Mouse (Mus musculus) CH12.LX (cell line): ENCODE results near the gene Slc39a1. TPM values are rescaled to one million over a fixed set of nuclear protein-coding genes. Genes with fewer than 3 reads are reported as not detected.

Experiments used
- DNase-seq: peaks from one replicate; pipeline ENCODE4 v3.0.0-alpha.2; 2013; ENCODE audit errors: extremely low read depth
- H3K27ac ChIP-seq: 2 replicates; pipeline ENCODE4 v1.5.1; 2012; ENCODE audit warnings: low read depth, mild to moderate bottlenecking, control low read depth, moderate library complexity; ENCODE audit not compliant: insufficient read depth
- H3K27me3 ChIP-seq: replicated peaks from 2 replicates; pipeline ENCODE3; 2012; ENCODE audit warnings: inconsistent platforms
- H3K36me3 ChIP-seq, 2 experiments: replicated peaks in 1 of 2; 2 replicates each; pipeline versions ENCODE3 to v1.6.1; 2012; ENCODE audit warnings: inconsistent platforms in 1 of 2, low read length in 1 of 2, mild to moderate bottlenecking in 1 of 2, mixed read lengths in 1 of 2, moderate library complexity in 1 of 2; ENCODE audit not compliant: control insufficient read depth in 1 of 2, insufficient read depth in 1 of 2
- H3K4me1 ChIP-seq, 2 experiments: 2 replicates each; pipeline ENCODE4 v1.6.1; 2012; ENCODE audit warnings: inconsistent platforms in 1 of 2, moderate library complexity in 1 of 2; ENCODE audit not compliant: insufficient read depth in 2 of 2, control insufficient read depth in 1 of 2
- H3K4me2 ChIP-seq: 2 replicates; pipeline ENCODE4 v1.6.1; 2012; ENCODE audit warnings: low read depth, mild to moderate bottlenecking, control low read depth; ENCODE audit not compliant: poor library complexity, insufficient read depth, severe bottlenecking
- H3K4me3 ChIP-seq, 3 experiments: fragments of 150-350 bp in 1 of 3; sonication (generic) in 1 of 3; replicated peaks in 1 of 3; 2 replicates each; pipeline versions ENCODE3 to v1.5.1; 2011 to 2012; ENCODE audit warnings: low read depth in 2 of 3, low read length in 2 of 3, mild to moderate bottlenecking in 2 of 3, moderate library complexity in 2 of 3, control low read depth in 1 of 3, improper control_type of control experiment in 1 of 3, inconsistent platforms in 1 of 3, mixed read lengths in 1 of 3; ENCODE audit not compliant: poor library complexity in 1 of 3
- H3K79me2 ChIP-seq: replicated peaks from 2 replicates; pipeline ENCODE4 v1.6.1; 2012; ENCODE audit warnings: mild to moderate bottlenecking, moderate library complexity; ENCODE audit not compliant: control insufficient read depth, poor library complexity, insufficient read depth, severe bottlenecking; ENCODE audit errors: extremely low read depth
- H3K9ac ChIP-seq: 2 replicates; pipeline ENCODE4 v1.6.1; 2012; ENCODE audit warnings: low read depth, mild to moderate bottlenecking, control low read depth, moderate library complexity; ENCODE audit not compliant: insufficient read depth
- H3K9me3 ChIP-seq: replicated peaks from 2 replicates; pipeline ENCODE3; 2012; ENCODE audit warnings: low read length, inconsistent platforms, mixed read lengths
- BHLHE40 ChIP-seq: IDR thresholded peaks from 2 replicates; pipeline ENCODE4 v1.6.1; 2011; ENCODE audit warnings: mild to moderate bottlenecking, low read depth, low read length, improper control_type of control experiment
- CTCF ChIP-seq, 2 experiments: IDR thresholded peaks in 1 of 2; conservative IDR thresholded peaks in 1 of 2; 2 replicates each; pipeline ENCODE4 v1.5.1; 2011 to 2012; ENCODE audit warnings: low read depth in 2 of 2, low read length in 2 of 2, improper control_type of control experiment in 1 of 2, inconsistent platforms in 1 of 2, mild to moderate bottlenecking in 1 of 2, moderate library complexity in 1 of 2
- E2F4 ChIP-seq: IDR thresholded peaks from 2 replicates; pipeline ENCODE4 v1.6.1; 2011; ENCODE audit warnings: low read depth, low read length, improper control_type of control experiment; ENCODE audit not compliant: insufficient replicate concordance
- ELF1 ChIP-seq: IDR thresholded peaks from 2 replicates; pipeline ENCODE4 v1.6.1; 2014; ENCODE audit warnings: low read depth, mild to moderate bottlenecking, inconsistent platforms, low read length, improper control_type of control experiment
- EP300 ChIP-seq: IDR thresholded peaks from 2 replicates; pipeline ENCODE4 v1.6.1; 2011; ENCODE audit warnings: low read length, improper control_type of control experiment
- ETS1 ChIP-seq: conservative IDR thresholded peaks from 2 replicates; pipeline ENCODE4 v1.6.1; 2012; ENCODE audit warnings: low read depth, mild to moderate bottlenecking, inconsistent platforms, low read length, improper control_type of control experiment, moderate library complexity
- IRF4 ChIP-seq: IDR thresholded peaks from 2 replicates; pipeline ENCODE4 v1.6.1; 2014; ENCODE audit warnings: low read depth, mild to moderate bottlenecking, inconsistent platforms, low read length, improper control_type of control experiment
- JUN ChIP-seq: IDR thresholded peaks from 2 replicates; pipeline ENCODE4 v1.6.1; 2011; ENCODE audit warnings: low read depth, mild to moderate bottlenecking, low read length, improper control_type of control experiment, moderate library complexity; ENCODE audit not compliant: insufficient read depth
- JUND ChIP-seq: conservative IDR thresholded peaks from 2 replicates; pipeline ENCODE4 v1.6.1; 2011; ENCODE audit warnings: low read depth, low read length, improper control_type of control experiment
- KAT2A ChIP-seq: IDR thresholded peaks from 2 replicates; pipeline ENCODE4 v1.6.1; 2012; ENCODE audit warnings: low read length, improper control_type of control experiment, inconsistent platforms; ENCODE audit not compliant: insufficient replicate concordance
- MAX ChIP-seq: IDR thresholded peaks from 2 replicates; pipeline ENCODE4 v1.6.1; 2011; ENCODE audit warnings: low read length, improper control_type of control experiment
- MXI1 ChIP-seq: IDR thresholded peaks from 2 replicates; pipeline ENCODE4 v1.6.1; 2011; ENCODE audit warnings: mild to moderate bottlenecking, low read depth, low read length, improper control_type of control experiment
- MYC ChIP-seq: IDR thresholded peaks from 2 replicates; pipeline ENCODE4 v1.6.1; 2011; ENCODE audit warnings: low read depth, mild to moderate bottlenecking, improper control_type of control experiment, low read length
- PAX5 ChIP-seq: IDR thresholded peaks from 2 replicates; pipeline ENCODE4 v1.6.1; 2012; ENCODE audit warnings: low read length, inconsistent platforms, mixed read lengths
- POLR2A ChIP-seq: IDR thresholded peaks from 2 replicates; pipeline ENCODE4 v1.6.1; 2011; ENCODE audit warnings: low read depth, mild to moderate bottlenecking, improper control_type of control experiment, low read length
- POLR2AphosphoS2 ChIP-seq: IDR thresholded peaks from 2 replicates; pipeline ENCODE4 v1.6.1; 2011; ENCODE audit warnings: low read depth, low read length, improper control_type of control experiment
- RAD21 ChIP-seq: IDR thresholded peaks from 2 replicates; pipeline ENCODE4 v1.6.1; 2011; ENCODE audit warnings: low read depth, mild to moderate bottlenecking, low read length, improper control_type of control experiment, moderate library complexity
- SIN3A ChIP-seq: IDR thresholded peaks from 2 replicates; pipeline ENCODE4 v1.6.1; 2012; ENCODE audit warnings: low read length, improper control_type of control experiment, inconsistent platforms
- TBP ChIP-seq: conservative IDR thresholded peaks from 2 replicates; pipeline ENCODE4 v1.6.1; 2011; ENCODE audit warnings: low read depth, low read length, improper control_type of control experiment
- TCF12 ChIP-seq: IDR thresholded peaks from 2 replicates; pipeline ENCODE4 v1.6.1; 2014; ENCODE audit warnings: low read depth, mild to moderate bottlenecking, inconsistent platforms, low read length, improper control_type of control experiment
- USF1 ChIP-seq: IDR thresholded peaks from 2 replicates; pipeline ENCODE4 v1.6.1; 2014; ENCODE audit warnings: low read depth, mild to moderate bottlenecking, inconsistent platforms, low read length, improper control_type of control experiment
- ZC3H11A ChIP-seq: IDR thresholded peaks from 2 replicates; pipeline ENCODE4 v1.6.1; 2012; ENCODE audit warnings: low read depth, mild to moderate bottlenecking, inconsistent platforms, low read length, improper control_type of control experiment
- dilution Hi-C: fragments of 300-500 bp; cut with MboI; formaldehyde crosslinking; loops from 2 replicates; pipeline ENCODE4 v1.14.3; 2020; ENCODE audit warnings: low sequenced_read_pairs; ENCODE audit not compliant: extremely low pct_unique_long_range_greater_than_20kb, extremely low pct_ligation_motif_present
- in situ Hi-C: fragments of 300-500 bp; cut with MboI; formaldehyde crosslinking; loops from 3 replicates; pipeline ENCODE4 v1.14.3; 2019; ENCODE audit warnings: low sequenced_read_pairs, low pct_ligation_motif_present, low pct_unique_long_range_greater_than_20kb, mixed read lengths
- polyA plus RNA-seq: library from polyadenylated mRNA; unstranded; fragments of >175 nt; gene quantifications from 2 replicates; pipeline ENCODE4 v1.2.1, GENCODE M21; 2012; ENCODE audit warnings: low read depth; ENCODE audit not compliant: insufficient read length
- total RNA-seq, 2 experiments: library from RNA; depleted of rRNA; stranded (reverse); fragments of 300-350 nt in 1 of 2; fragments of >200 nt in 1 of 2; gene quantifications; 2 replicates each; pipeline ENCODE4 v1.2.3; 2012 to 2014

Gene Slc39a1
- total and polyA plus RNA-seq, 3 experiments = 23.8 to 42.2 (median 40.7) TPM

GRCm38 (mm10) chr3:90258521-90258920 is 10.5 kb downstream of the Slc39a1 start:
- Histone ChIP-seq H3K79me2 (peaks cover 51% of the 10 kb centered on the region), H3K4me3 (no peak overlapping the region)
- TF ChIP-seq EP300 = no peak
- no peak for TF ChIP-seq KAT2A
- no peak for TF ChIP-seq JUND
- TF ChIP-seq, all 38 proteins: peak for 0
- no peak for DNase-seq
- H3K9ac ChIP-seq = no peak overlapping the region
- no peak overlapping the region for H3K4me2 ChIP-seq
- H3K27ac ChIP-seq = no peak overlapping the region
- dilution Hi-C loops (no loop called here), in situ Hi-C loops (no loop called here)
- H3K9me3 ChIP-seq = no peaks in the 10 kb centered on the region
- H3K36me3 ChIP-seq = peaks cover 65 to 67% of the 10 kb centered on the region in 2 experiments
- peaks cover 20 to 67% of the 10 kb centered on the region in 2 experiments for H3K4me1 ChIP-seq
- H3K27me3 ChIP-seq = no peaks in the 10 kb centered on the region

GRCm38 (mm10) chr3:90263121-90263771 is 15.3 kb downstream of the Slc39a1 start:
- H3K9me3 ChIP-seq = no peaks in the 10 kb centered on the region
- no peak for TF ChIP-seq SIN3A
- TF ChIP-seq PAX5 = no peak
- TF ChIP-seq ETS1 = no peak
- no peak for TF ChIP-seq USF1
- no peak for TF ChIP-seq RAD21
- no peak for TF ChIP-seq MAX
- TF ChIP-seq POLR2A = no peak
- TF ChIP-seq CTCF (conservative IDR thresholded peaks at IDR 0.05 in 1 of 2, IDR thresholded peaks at IDR 0.05 in 1 of 2; ENCODE audit: low read depth in 2 of 2, low read length in 2 of 2) = no peak
- no peak for TF ChIP-seq JUN
- no peak for TF ChIP-seq KAT2A
- TF ChIP-seq ZC3H11A = no peak
- no peak for TF ChIP-seq BHLHE40
- no peak for TF ChIP-seq E2F4
- TF ChIP-seq TBP = no peak
- TF ChIP-seq MYC = no peak
- TF ChIP-seq ELF1 = no peak
- no peak for TF ChIP-seq TCF12
- TF ChIP-seq IRF4 = no peak
- no peak for TF ChIP-seq MXI1
- no peak for TF ChIP-seq POLR2AphosphoS2
- TF ChIP-seq, all 38 proteins: peak for 0
- peak overlapping the region; percentile 76 for H3K27ac ChIP-seq
- H3K4me1 ChIP-seq = peaks cover 25 to 68% of the 10 kb centered on the region in 2 experiments
- dilution Hi-C loops = no loop called here
- peak overlapping the region in 1 of 3 experiments; percentile 29 for H3K4me3 ChIP-seq
- no peak for DNase-seq
- H3K79me2 ChIP-seq = peaks cover 32% of the 10 kb centered on the region
- no peak overlapping the region for H3K9ac ChIP-seq
- no peak overlapping the region for H3K4me2 ChIP-seq
- in situ Hi-C loops = no loop called here
- H3K27me3 ChIP-seq = no peaks in the 10 kb centered on the region
- H3K36me3 ChIP-seq = peaks cover 59 to 69% of the 10 kb centered on the region in 2 experiments
